Mouse (Mus musculus): ENCODE data around the gene Slc24a3. TPM values are rescaled to one million over a fixed set of nuclear protein-coding genes. Genes with fewer than 3 reads are reported as not detected.

Gene Slc24a3
- total RNA-seq, 2 experiments from 2014 or later: 117 to 120 TPM

- intact Hi-C loops (cut with DNase I): no loop called here
- no peak for DNase-seq (ENCODE audit: low spot score in 2 of 2)
These were observed 343.2 kb downstream of the Slc24a3 start for GRCm38 (mm10) chr2:145510650-145511225.

GRCm38 (mm10) chr2:145515956-145516355, 348.4 kb downstream of the Slc24a3 start:
- intact Hi-C loops (cut with DNase I): loop anchor here (2.0 to 5.0 kb wide), 2 partner anchors 71 to 355 kb away; no protein-coding TSS in a partner anchor
- no peak for DNase-seq (ENCODE audit: low spot score in 2 of 2)

DNA sequence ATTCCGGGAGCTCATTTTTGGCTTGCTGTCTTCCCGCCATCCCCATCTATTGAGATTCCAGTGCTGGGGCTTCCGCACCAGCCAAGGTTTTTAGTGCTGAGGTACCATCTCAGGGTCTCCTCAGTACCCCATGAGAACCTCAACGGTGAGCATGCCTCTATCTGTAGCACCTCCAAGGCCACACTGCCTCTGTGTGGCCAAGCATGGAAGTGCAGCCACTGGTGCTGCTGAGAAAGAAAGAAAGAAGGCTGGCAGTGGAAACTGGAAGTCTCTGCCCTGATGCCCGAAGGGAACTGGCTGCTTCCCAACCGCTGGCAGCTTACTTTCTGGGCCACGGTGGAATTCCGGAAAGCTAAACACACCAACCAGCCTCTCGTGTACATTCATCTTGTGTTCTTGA, 349.8 kb downstream of the Slc24a3 start:
- intact Hi-C loops (cut with DNase I): loop anchor here (2.0 to 5.0 kb wide), 2 partner anchors 70 to 357 kb away; no protein-coding TSS in a partner anchor

GRCm38 (mm10) chr2:145522017-145522416, 354.5 kb downstream of the Slc24a3 start:
- intact Hi-C loops (cut with DNase I): no loop called here
- no peak for DNase-seq (ENCODE audit: low spot score in 2 of 2)

More for the DNA sequence above, 349.8 kb downstream of the Slc24a3 start:
- DNase-seq (ENCODE audit: low spot score in 2 of 2): peak; percentile 77 to 83

DNA sequence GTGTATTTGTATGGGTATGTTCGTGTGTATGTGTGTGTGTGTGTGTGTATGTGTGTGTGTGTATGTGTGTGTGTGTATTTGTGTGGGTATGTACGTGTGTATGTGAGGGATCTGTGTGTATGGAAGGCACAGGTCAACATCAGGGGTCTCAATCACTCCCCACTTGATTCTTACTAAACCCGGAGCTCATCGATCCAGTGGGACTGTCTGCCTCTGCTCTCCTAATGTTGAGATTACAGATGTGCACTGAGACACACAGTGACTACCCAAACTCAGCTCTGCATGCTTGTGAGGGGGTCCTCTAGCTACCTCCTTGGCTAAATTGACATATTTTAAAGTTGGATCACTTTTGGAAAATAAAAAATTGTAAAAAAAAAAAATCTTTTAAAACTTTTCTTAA, 355.8 kb downstream of the Slc24a3 start:
- intact Hi-C loops (cut with DNase I): no loop called here

GRCm38 (mm10) chr2:145527151-145527550, 359.6 kb downstream of the Slc24a3 start:
- no peak for DNase-seq (ENCODE audit: low spot score in 2 of 2)

More for the DNA sequence above, 355.8 kb downstream of the Slc24a3 start:
- DNase-seq (ENCODE audit: low spot score in 2 of 2): no peak

DNA sequence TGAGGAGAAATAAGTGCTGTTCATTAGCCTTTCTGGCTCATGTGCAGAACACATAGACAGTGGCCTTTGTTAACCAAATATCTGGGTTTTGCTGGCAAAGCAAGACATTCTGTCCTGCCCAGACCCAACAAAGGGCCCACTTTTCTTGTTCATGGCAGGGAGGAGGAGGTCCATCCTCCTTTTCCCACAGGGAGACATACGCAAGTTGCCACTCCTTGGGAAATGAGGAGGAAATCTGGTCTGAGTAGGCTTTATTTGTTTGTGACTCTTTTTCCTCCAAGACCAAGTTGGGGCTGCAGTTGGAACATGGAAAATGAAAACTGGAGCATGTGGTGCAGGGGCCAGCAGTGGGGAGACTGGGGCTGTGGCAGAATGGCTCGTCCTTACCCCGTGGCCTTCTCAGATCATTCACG, 363.4 kb downstream of the Slc24a3 start:
- peak; percentile 13 to 24 for DNase-seq (ENCODE audit: low spot score in 2 of 2)
- intact Hi-C loops (cut with DNase I): no loop called here

More at GRCm38 (mm10) chr2:145527151-145527550, 359.6 kb downstream of the Slc24a3 start:
- intact Hi-C loops (cut with DNase I): no loop called here

DNA sequence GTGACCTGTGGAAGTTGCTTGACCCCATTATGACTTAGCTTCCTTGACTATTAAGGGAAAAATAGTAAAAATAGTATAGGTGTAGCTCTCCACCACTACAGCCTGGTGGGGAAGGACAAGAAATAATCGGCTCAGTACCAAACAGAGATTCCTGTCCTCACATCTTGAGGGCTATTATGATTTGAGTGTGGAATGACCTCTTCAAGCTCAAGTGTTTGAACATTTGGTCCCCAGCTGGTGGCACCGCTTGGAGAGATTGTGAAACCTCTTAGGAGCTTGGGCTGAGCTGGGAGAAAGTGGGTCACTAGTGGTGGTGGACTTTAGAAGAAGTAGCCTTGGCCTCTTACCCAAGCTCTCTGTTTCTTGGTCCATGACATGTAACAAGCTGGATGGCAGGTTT, 365.5 kb downstream of the Slc24a3 start:
- no peak for DNase-seq (ENCODE audit: low spot score in 2 of 2)
- intact Hi-C loops (cut with DNase I): no loop called here

GRCm38 (mm10) chr2:145535307-145535706, 367.8 kb downstream of the Slc24a3 start:
- intact Hi-C loops (cut with DNase I): no loop called here
- DNase-seq (ENCODE audit: low spot score in 2 of 2): no peak

DNA sequence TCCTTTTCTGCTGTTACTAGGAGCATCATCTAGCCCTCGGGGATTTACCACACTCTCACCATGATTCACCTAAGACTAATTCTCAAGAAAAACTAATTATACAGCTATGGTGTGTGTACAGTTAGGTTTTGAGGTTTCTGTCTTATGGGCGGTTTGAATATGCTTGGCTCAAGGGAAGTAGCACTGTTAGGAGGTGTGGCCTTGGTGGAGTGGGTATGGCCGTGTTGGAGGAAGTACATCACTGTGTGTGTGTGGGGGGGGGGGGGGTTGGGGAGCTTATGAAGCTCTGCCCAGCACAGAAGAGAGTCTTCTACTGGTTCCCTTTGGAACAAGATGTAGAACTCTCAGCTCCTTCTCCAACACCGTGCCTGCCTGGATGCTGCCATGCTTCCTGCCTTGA, 368.2 kb downstream of the Slc24a3 start:
- intact Hi-C loops (cut with DNase I): no loop called here

GRCm38 (mm10) chr2:145536986-145537385, 369.4 kb downstream of the Slc24a3 start:
- intact Hi-C loops (cut with DNase I): no loop called here
- no peak for DNase-seq (ENCODE audit: low spot score in 2 of 2)

More for the DNA sequence above, 368.2 kb downstream of the Slc24a3 start:
- DNase-seq (ENCODE audit: low spot score in 2 of 2): no peak

DNA sequence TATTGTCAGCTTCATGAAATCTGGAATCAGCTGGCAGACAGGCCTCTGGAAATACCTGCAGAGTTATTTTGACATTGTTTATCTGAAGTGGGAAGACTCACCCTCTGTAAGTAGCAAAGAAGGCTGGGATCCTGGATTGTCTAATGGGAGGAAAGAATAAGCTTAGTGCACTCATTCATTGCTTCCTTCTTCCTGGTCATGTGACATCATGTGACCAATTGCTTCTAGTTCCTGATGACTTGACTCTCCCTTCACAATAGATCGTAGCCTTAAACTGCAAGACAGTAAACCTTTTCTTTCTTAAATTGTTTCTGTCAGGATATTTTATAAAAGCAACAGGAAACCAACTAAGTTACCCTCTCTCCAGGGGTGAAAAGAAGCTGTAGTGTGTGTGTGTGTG, 374.1 kb downstream of the Slc24a3 start:
- no peak for DNase-seq (ENCODE audit: low spot score in 2 of 2)
- intact Hi-C loops (cut with DNase I): no loop called here

GRCm38 (mm10) chr2:145546071-145546470, 378.5 kb downstream of the Slc24a3 start:
- intact Hi-C loops (cut with DNase I): no loop called here
- DNase-seq (ENCODE audit: low spot score in 2 of 2): no peak

- no peak for DNase-seq (ENCODE audit: low spot score in 2 of 2)
- intact Hi-C loops (cut with DNase I): no loop called here
These were observed 387.2 kb downstream of the Slc24a3 start for GRCm38 (mm10) chr2:145554722-145555252.

DNA sequence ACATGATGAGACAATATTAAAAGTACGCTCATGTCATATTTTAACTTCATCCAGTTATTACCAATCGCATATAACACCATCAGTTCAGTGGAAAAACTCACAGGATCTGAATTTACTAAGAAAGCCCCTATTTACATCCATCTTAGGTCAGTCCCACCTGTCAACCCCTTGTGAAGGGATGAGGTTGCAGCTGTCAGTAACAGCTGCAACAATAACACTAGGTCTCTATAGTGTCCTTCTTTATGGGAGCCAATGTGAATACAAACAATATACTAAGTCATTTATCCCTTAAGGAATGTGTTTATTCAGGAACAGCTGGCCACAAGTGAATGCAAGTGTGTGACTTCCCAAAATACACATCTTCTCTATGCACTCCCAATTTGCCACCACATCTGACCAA, 388.2 kb downstream of the Slc24a3 start:
- DNase-seq (ENCODE audit: low spot score in 2 of 2): no peak
- intact Hi-C loops (cut with DNase I): loop anchor here (2.0 kb wide), 1 partner anchor 33 kb away; no protein-coding TSS in a partner anchor

DNA sequence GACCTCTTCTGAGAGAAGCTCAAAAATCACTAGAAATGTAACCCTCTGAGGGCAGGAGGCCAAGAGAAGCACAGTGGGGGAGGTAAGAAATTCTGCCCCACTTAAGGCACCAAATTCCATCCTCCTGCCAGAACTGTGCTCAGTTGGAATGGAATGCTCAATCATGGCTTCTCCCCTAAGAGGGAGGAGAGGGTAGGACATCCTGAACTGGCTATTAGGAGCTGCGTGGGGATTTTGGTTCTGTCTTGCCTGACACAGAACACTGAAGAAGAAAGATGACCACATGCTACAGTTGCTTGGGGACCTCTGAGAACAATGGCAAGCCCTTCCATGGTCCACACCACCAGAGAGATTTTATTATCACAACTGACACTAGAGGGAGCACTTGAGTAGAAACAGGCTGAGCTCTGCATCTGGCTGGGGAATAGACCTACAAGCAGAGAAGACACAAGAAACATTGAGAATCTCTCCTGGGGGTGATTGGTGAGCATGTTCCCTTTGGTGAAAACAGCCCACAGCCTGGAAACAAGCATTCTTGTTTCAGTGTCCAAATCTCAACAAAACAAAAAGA, 389.9 kb downstream of the Slc24a3 start:
- peak in 1 of 2 experiments; percentile 19 for DNase-seq (ENCODE audit: low spot score in 2 of 2)
- intact Hi-C loops (cut with DNase I): loop anchor here (2.0 kb wide), 1 partner anchor 31 kb away; no protein-coding TSS in a partner anchor

- no peak for DNase-seq (ENCODE audit: low spot score in 2 of 2)
- intact Hi-C loops (cut with DNase I): no loop called here
These were observed 394.9 kb downstream of the Slc24a3 start for GRCm38 (mm10) chr2:145562493-145562892.

- intact Hi-C loops (cut with DNase I): no loop called here
- no peak for DNase-seq (ENCODE audit: low spot score in 2 of 2)
These were observed 397.0 kb downstream of the Slc24a3 start for GRCm38 (mm10) chr2:145564596-145564995.

- intact Hi-C loops (cut with DNase I): no loop called here
- DNase-seq (ENCODE audit: low spot score in 2 of 2): no peak
These were observed 399.4 kb downstream of the Slc24a3 start for GRCm38 (mm10) chr2:145566904-145567303.

GRCm38 (mm10) chr2:145571943-145572342, 404.4 kb downstream of the Slc24a3 start:
- DNase-seq (ENCODE audit: low spot score in 2 of 2): no peak
- intact Hi-C loops (cut with DNase I): no loop called here

DNA sequence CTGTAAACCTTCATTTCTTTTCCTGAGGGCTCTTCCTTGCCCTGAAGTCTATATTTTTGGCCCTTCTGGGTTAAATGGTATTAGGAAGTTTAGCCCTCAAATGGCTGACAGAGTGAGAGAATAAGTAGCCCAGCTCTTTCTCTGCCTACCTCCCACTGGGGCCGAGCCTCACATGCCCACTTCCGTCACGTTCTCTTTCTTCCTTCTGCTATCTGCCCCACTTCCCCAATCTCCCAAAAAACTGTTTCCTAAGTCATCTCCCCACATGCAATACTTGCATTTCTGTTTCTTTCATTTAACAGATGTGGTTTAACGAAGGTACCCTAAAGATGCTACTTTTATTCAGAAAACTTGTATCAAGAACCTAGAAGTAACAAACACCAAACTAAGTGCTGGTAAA, 406.6 kb downstream of the Slc24a3 start:
- intact Hi-C loops (cut with DNase I): no loop called here
- DNase-seq (ENCODE audit: low spot score in 2 of 2): no peak
